Mouse (Mus musculus) hindbrain, embryonic 12.5 days (tissue): ENCODE measurements around the gene Map6. TPM values are rescaled to one million over a fixed set of nuclear protein-coding genes. Genes with fewer than 3 reads are reported as not detected.

Experiments used
- ATAC-seq: fragments of 200-750 bp; cut with Nextera tagmentation; 2 replicates; pipeline ENCODE4 v1.8.0; 2017; ENCODE audit warnings: moderate TSS enrichment; ENCODE audit not compliant: low FRiP score
- H3K27ac ChIP-seq: fragments of 300-500 bp; sonication (generic); 2 replicates; pipeline ENCODE4 v1.5.1; 2016; ENCODE audit warnings: mild to moderate bottlenecking
- H3K27me3 ChIP-seq: fragments of 300-500 bp; sonication (generic); 2 replicates; pipeline ENCODE4 v1.6.1; 2016; ENCODE audit warnings: mild to moderate bottlenecking
- H3K36me3 ChIP-seq: fragments of 300-500 bp; sonication (generic); 2 replicates; pipeline ENCODE4 v1.6.1; 2016; ENCODE audit warnings: mild to moderate bottlenecking
- H3K4me1 ChIP-seq: fragments of 300-500 bp; sonication (generic); 2 replicates; pipeline ENCODE4 v1.6.1; 2016
- H3K4me2 ChIP-seq: fragments of 300-500 bp; sonication (generic); replicated peaks from 2 replicates; pipeline ENCODE4 v1.6.1; 2016; ENCODE audit warnings: mild to moderate bottlenecking
- H3K4me3 ChIP-seq: fragments of 300-500 bp; sonication (generic); 2 replicates; pipeline ENCODE4 v1.5.1; 2016; ENCODE audit warnings: mild to moderate bottlenecking
- H3K9ac ChIP-seq: fragments of 300-500 bp; sonication (generic); 2 replicates; pipeline ENCODE4 v1.6.1; 2016; ENCODE audit warnings: mild to moderate bottlenecking, moderate library complexity
- H3K9me3 ChIP-seq: fragments of 300-500 bp; sonication (generic); replicated peaks from 2 replicates; pipeline ENCODE4 v1.6.1; 2016; ENCODE audit warnings: mild to moderate bottlenecking
- WGBS: fragments of 180-500 bp; shearing (Covaris S2); methylation state at CpG from one replicate; pipeline ENCODE4 v1.1.7; 2016; 5-methylcytosine and 5-hydroxymethylcytosine counted together
- polyA plus RNA-seq: library from polyadenylated mRNA; unstranded; fragments of >200 nt; fragmentation: Nextera tagmentation; extraction: Ambion mirVana; gene quantifications from 2 replicates; pipeline ENCODE4 v1.2.1, GENCODE M21; 2016

The Map6 gene
- polyA plus RNA-seq, 1 experiment from 2014 or later: 103 TPM

DNA sequence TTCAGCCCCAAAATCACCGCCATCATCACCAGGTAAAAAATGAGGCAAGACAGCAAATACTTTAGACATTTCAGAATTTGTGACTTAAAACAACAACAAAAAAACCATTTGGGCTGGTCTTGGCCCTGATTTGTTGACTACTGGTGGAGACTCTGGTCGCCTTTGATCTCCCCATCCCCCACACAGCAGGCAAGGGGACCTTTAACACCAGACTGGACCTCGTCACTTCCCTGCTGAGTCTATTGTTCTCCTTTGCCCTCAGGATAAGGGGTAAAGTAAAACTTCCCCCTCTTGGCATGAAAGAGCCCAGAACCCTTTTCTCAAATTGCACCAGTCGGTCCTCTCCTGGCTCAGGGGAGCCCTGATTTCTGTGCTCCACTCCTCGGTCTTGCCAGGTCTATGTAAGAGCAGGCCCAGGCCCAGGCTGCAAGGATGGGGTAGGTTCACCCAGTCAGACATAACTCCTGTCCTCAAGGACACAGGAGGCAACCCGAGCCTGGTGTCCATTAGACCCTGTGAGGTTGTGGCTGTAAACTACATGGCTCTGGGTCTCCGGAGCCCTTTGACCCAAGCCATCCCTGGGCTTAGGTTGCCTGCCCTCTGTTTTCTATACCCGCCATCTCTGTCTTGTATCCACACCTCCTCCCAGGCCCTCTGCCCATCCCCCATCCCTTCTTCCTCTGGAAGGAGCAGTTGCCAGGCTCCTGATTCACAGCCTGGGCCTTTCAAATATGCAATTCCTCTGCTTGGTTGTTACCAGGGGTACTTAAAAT lies 30.2 kb upstream of the Map6 start:
- ATAC-seq: no peak
- no peaks in the 10 kb centered on the region for H3K36me3 ChIP-seq
- peaks cover 19% of the 10 kb centered on the region for H3K4me1 ChIP-seq
- H3K9ac ChIP-seq: no peak overlapping the region
- WGBS: 18% methylated on average over 8 of the region's 8 CpGs
- H3K27me3 ChIP-seq: peaks cover 19% of the 10 kb centered on the region
- H3K4me3 ChIP-seq: no peak overlapping the region
- H3K4me2 ChIP-seq: no peak overlapping the region
- no peak overlapping the region for H3K27ac ChIP-seq
- H3K9me3 ChIP-seq: no peaks in the 10 kb centered on the region

DNA sequence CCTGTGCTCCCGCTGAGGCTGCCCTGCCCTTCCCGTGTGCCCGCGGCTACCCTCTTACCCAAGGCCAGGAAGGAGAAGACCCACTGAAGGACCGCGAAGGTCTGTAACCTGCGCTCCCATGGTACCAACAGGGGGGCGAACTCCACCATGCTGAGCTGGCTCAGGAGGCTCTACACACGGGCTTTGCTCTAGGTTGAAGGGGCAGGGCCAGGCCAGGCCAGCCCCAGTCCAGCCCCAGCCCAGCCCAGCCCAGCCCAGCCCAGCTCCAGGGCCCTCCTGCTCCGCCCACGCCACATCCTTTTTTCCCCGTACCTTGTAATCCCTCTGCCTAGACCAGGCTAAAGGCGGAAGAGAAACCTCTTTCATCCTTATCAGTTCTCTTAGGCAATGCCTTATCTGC lies 28.8 kb upstream of the Map6 start, which contains the start of gene Mogat2:
Gene Mogat2 (minus strand): TSS at position 203 of the 400 bp plus-strand sequence.
- no peaks in the 10 kb centered on the region for H3K36me3 ChIP-seq
- H3K4me1 ChIP-seq: peaks cover 19% of the 10 kb centered on the region
- H3K27ac ChIP-seq: no peak within 1 kb of the TSS
- H3K4me3 ChIP-seq: peak within 1 kb of the TSS; percentile 2; the same call in 1 of the 2 replicates
- peak within 1 kb of the TSS; percentile 33 for H3K4me2 ChIP-seq
- no peak for ATAC-seq
- H3K9ac ChIP-seq: no peak within 1 kb of the TSS
- H3K9me3 ChIP-seq: no peaks in the 10 kb centered on the region
- peaks cover 19% of the 10 kb centered on the region for H3K27me3 ChIP-seq
- WGBS: 7% methylated on average over 13 of the region's 13 CpGs

DNA sequence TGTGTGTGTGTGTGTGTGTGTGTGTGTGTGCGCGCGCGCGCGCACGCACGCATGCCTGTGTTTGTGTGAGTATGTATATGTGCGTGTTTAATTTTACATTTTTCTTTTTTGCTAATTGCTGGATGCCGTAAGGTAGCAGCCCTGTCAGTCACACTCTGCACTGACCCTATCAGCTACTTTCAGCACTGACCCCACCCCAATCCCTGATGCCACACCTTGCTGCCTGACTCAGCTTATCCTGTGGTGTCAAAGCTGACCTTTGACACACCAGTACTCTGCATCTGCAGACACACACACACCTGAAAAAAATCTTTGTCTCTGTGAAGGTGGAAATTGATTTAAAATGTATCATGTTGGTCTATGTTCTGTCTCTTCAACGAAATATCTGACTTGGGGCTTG lies 25.1 kb upstream of the Map6 start:
- Histone ChIP-seq H3K9ac (no peak overlapping the region), H3K9me3 (no peaks in the 10 kb centered on the region), H3K4me2 (no peak overlapping the region), H3K27ac (no peak overlapping the region), H3K27me3 (peaks cover 19% of the 10 kb centered on the region), H3K4me3 (no peak overlapping the region), H3K4me1 (peaks cover 15% of the 10 kb centered on the region), H3K36me3 (no peaks in the 10 kb centered on the region)
- 93% methylated on average over 11 of the region's 11 CpGs for WGBS
- no peak for ATAC-seq

GRCm38 (mm10) chr7:99248157-99248742 lies 19.0 kb upstream of the Map6 start:
- Histone ChIP-seq H3K27ac (no peak overlapping the region), H3K4me3 (no peak overlapping the region), H3K27me3 (peaks cover 12% of the 10 kb centered on the region), H3K4me2 (no peak overlapping the region), H3K36me3 (no peaks in the 10 kb centered on the region), H3K9me3 (no peaks in the 10 kb centered on the region), H3K4me1 (peaks cover 8% of the 10 kb centered on the region), H3K9ac (no peak overlapping the region)
- no peak for ATAC-seq
- 36% methylated on average over 5 of the region's 5 CpGs for WGBS

DNA sequence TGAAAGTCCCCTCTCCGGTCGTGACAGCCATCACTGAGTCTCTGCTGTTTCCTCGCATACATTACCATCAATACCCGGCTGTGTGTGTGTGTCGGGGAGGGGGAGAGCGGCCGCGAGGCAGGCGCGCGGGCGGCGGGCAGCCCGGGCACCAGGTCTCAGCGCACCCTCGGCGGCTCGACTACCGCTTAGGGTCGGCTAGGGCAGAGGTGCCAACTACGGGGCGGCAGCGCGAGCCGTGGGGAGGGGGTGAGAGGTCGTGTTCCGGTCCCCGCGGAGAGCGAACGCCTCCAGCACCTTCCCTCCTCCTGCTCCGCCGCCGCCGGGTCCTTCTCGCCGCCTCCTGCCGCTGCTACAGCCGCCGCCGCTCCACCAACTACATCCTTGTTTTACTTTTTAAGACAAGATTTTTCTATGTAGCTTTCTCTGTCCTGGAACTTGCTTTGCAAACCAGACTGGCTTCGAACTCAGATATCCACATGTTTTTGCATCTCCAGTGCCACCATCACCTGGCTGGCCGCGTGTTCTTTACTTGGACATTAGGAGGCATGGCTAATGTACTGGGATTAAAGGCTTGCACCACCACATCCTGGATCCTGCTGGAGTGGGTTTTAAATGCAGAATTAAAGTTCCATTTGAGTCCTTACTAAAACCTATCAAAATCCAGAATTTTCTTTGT lies 18.2 kb upstream of the Map6 start:
- peak; percentile 42; the same call in 1 of the 2 replicates for ATAC-seq
- no peaks in the 10 kb centered on the region for H3K9me3 ChIP-seq
- no peaks in the 10 kb centered on the region for H3K36me3 ChIP-seq
- H3K27me3 ChIP-seq: peaks cover 12% of the 10 kb centered on the region
- no peak overlapping the region for H3K27ac ChIP-seq
- H3K4me1 ChIP-seq: peaks cover 8% of the 10 kb centered on the region
- H3K9ac ChIP-seq: peak overlapping the region; percentile 61
- peak overlapping the region; percentile 67 for H3K4me2 ChIP-seq
- peak overlapping the region; percentile 42 for H3K4me3 ChIP-seq
- WGBS: under 1% methylated on average over 37 of the region's 44 CpGs

DNA sequence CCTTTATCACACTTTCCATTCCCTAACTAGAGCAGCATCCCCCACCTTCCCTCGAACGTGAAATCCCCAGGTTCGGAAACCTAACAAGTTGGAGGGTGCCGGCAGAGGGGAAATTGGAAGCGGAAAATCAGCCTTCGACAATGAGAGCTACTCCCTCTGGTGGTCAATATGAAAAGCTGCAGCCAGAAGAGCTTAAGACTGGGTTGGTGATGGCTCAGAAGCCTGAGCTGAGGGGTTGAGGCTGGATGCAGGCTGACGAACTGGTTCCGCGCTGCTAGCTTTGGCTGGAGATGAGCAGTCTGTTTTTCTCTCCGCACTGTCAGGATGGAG lies 17.7 kb upstream of the Map6 start:
- WGBS: 3% methylated on average over 10 of the region's 10 CpGs
- peak; percentile 72 for ATAC-seq
- no peaks in the 10 kb centered on the region for H3K36me3 ChIP-seq
- H3K4me2 ChIP-seq: peak overlapping the region; percentile 67
- H3K4me1 ChIP-seq: peaks cover 8% of the 10 kb centered on the region
- H3K4me3 ChIP-seq: peak overlapping the region; percentile 42
- peaks cover 12% of the 10 kb centered on the region for H3K27me3 ChIP-seq
- no peak overlapping the region for H3K27ac ChIP-seq
- 0 out of 2 replicates have a peak overlapping the region, but pooled peaks have one; percentile 18 for H3K9ac ChIP-seq
- H3K9me3 ChIP-seq: no peaks in the 10 kb centered on the region

GRCm38 (mm10) chr7:99250386-99250785 lies 16.9 kb upstream of the Map6 start:
- 33% methylated on average over 9 of the region's 9 CpGs for WGBS

DNA sequence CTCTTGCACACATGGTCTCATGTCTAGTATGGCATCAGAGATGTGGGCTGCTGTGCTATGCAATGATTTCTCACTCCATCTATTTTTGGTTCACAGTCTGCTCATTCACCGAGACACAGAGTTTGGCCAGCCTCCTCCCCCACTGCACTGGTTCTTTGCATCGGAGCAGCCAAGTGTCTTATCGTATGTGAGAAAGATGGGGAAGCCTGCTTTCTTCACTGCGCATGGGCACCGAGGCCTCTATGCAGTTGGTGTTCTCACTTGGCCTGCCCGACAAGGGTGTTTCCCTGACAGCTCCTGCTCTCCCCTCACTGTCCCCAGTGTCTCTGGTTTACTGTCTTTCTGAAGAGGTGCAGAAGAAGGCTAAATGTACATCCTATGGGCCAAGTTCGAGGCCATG lies 12.2 kb upstream of the Map6 start:
- H3K27me3 ChIP-seq: 0 out of 2 replicates have a peak, but pooled peaks cover 4% of the 10 kb centered on the region
- no peaks in the 10 kb centered on the region for H3K4me1 ChIP-seq
- no peaks in the 10 kb centered on the region for H3K36me3 ChIP-seq
- H3K27ac ChIP-seq: no peak overlapping the region
- H3K4me2 ChIP-seq: no peak overlapping the region
- WGBS: 83% methylated on average over 7 of the region's 7 CpGs
- no peak for ATAC-seq
- H3K9me3 ChIP-seq: no peaks in the 10 kb centered on the region
- no peak overlapping the region for H3K4me3 ChIP-seq
- no peak overlapping the region for H3K9ac ChIP-seq

More at GRCm38 (mm10) chr7:99250386-99250785, 16.9 kb upstream of the Map6 start:
- H3K36me3 ChIP-seq: no peaks in the 10 kb centered on the region
- peaks cover 8% of the 10 kb centered on the region for H3K4me1 ChIP-seq
- H3K4me2 ChIP-seq: no peak overlapping the region
- H3K4me3 ChIP-seq: no peak overlapping the region
- ATAC-seq: no peak
- no peak overlapping the region for H3K27ac ChIP-seq
- no peaks in the 10 kb centered on the region for H3K9me3 ChIP-seq
- H3K9ac ChIP-seq: 0 out of 2 replicates have a peak overlapping the region, but pooled peaks have one; percentile 41
- H3K27me3 ChIP-seq: peaks cover 12% of the 10 kb centered on the region

DNA sequence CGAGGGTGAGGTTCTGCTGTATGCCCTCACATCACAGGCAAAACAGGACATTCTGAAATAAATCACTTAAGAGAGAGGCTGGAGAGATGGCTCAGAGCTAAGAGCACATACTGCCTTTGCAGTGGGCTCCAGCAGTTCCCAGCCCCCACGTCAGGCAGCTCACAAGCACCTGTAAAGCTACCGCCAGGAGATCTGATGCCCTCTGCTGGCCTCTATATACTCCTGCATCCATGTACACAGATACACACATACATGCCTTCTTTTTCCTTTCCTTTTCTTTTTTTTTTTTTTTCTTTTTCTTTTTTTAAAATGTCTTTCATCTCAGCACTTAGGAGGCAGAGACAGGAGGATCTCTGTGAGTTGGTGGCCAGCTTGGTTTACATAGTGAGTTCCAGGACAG lies 5.3 kb upstream of the Map6 start:
- no peak overlapping the region for H3K9ac ChIP-seq
- H3K27me3 ChIP-seq: peaks cover 3% of the 10 kb centered on the region; the same call in 1 of the 2 replicates
- peaks cover 2% of the 10 kb centered on the region; the same call in 1 of the 2 replicates for H3K4me1 ChIP-seq
- H3K4me2 ChIP-seq: no peak overlapping the region
- no peak for ATAC-seq
- no peaks in the 10 kb centered on the region for H3K9me3 ChIP-seq
- H3K27ac ChIP-seq: no peak overlapping the region
- WGBS: 39% methylated on average over 3 of the region's 3 CpGs
- no peaks in the 10 kb centered on the region for H3K36me3 ChIP-seq
- H3K4me3 ChIP-seq: no peak overlapping the region

GRCm38 (mm10) chr7:99263509-99263908 lies 3.7 kb upstream of the Map6 start:
- Histone ChIP-seq H3K36me3 (no peaks in the 10 kb centered on the region), H3K27me3 (peaks cover 11% of the 10 kb centered on the region; the same call in 1 of the 2 replicates), H3K9ac (no peak overlapping the region), H3K4me3 (no peak overlapping the region), H3K27ac (no peak overlapping the region), H3K4me1 (peaks cover 10% of the 10 kb centered on the region), H3K9me3 (no peaks in the 10 kb centered on the region), H3K4me2 (no peak overlapping the region)
- no peak for ATAC-seq
- WGBS: 71% methylated on average over 4 of the region's 4 CpGs

- H3K27ac ChIP-seq: no peak overlapping the region
- peaks cover 18% of the 10 kb centered on the region for H3K4me1 ChIP-seq
- no peaks in the 10 kb centered on the region for H3K36me3 ChIP-seq
- no peak overlapping the region for H3K4me3 ChIP-seq
- peaks cover 11% of the 10 kb centered on the region; the same call in 1 of the 2 replicates for H3K27me3 ChIP-seq
- no peak overlapping the region for H3K4me2 ChIP-seq
- no peak for ATAC-seq
- H3K9ac ChIP-seq: no peak overlapping the region
- no peaks in the 10 kb centered on the region for H3K9me3 ChIP-seq
Observed at GRCm38 (mm10) chr7:99264597-99264996, 2.6 kb upstream of the Map6 start.

DNA sequence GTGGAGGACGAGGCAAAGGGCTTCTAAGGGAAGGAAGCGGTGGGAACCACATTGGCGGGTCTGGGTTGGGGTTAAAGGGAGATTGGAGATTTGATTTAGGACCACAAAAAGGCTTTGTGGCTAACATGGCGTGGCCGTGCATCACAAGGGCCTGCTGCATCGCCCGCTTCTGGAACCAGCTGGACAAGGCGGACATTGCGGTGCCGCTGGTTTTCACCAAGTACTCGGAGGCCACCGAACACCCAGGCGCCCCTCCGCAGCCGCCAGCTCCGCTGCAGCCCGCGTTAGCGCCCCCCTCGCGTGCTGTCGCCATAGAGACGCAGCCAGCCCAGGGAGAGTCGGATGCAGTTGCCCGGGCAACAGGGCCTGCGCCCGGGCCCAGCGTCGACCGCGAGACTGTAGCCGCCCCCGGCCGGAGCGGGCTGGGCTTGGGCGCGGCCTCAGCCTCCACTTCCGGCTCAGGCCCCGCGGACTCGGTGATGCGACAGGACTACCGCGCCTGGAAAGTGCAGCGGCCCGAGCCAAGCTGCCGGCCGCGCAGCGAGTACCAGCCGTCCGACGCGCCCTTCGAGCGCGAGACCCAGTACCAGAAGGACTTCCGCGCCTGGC lies 754 bp downstream of the Map6 start:
- H3K9me3 ChIP-seq: no peaks in the 10 kb centered on the region
- H3K36me3 ChIP-seq: no peaks in the 10 kb centered on the region
- 2% methylated on average over 59 of the region's 59 CpGs for WGBS
- ATAC-seq: peak; percentile 91
- peak overlapping the region; percentile 82 for H3K4me3 ChIP-seq
- H3K27ac ChIP-seq: peak overlapping the region; percentile 99
- peak overlapping the region; percentile 83 for H3K4me2 ChIP-seq
- H3K27me3 ChIP-seq: peaks cover 11% of the 10 kb centered on the region; the same call in 1 of the 2 replicates
- H3K4me1 ChIP-seq: peaks cover 46% of the 10 kb centered on the region
- peak overlapping the region; percentile 88 for H3K9ac ChIP-seq
